Mouse (Mus musculus) heart, adult 11 months (tissue): Measurements from ENCODE around the gene Smc1b.

Source experiments
- DNase-seq: peaks from one replicate; pipeline ENCODE4 v3.0.0; 2022

The Smc1b gene

DNA sequence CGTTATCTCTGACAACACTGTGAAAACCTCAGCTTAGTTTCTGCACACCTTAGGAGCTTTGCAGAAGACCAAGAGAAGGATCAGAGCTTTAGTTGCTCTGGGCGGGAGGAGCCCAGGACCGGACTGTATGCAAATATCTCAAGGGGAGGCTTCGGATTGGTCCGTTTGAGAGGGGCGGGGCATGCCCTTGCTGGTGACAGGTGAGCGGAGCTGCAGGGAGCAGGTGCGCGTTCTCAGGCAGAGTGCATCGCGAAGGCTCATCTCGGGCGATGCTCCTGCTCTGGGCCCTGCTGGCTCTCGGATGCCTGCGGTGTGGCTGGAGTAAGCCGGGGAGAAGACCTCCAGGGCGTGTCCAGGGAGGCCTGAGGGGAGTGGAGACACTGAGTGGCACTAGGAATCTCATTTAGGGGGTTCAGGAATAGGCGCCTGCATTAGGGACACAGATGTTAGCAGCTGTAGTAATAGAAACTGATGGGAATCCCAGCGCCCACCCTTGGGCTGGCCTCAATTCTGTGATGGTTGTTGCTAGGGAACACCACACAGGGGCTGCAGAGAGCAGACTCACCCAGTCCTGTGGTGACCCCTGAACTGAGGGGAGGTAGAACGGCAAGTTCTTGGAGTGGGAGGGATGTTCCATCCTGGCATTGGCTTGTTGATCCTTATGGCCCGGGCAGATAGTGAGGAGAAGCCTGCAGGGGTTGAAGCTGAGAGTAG is 114.7 kb downstream of the Smc1b start, which contains the start of gene Upk3a:
Upk3a (plus strand) TSS at position 191 of the 714 bp plus-strand sequence.
- DNase-seq = no peak

DNA sequence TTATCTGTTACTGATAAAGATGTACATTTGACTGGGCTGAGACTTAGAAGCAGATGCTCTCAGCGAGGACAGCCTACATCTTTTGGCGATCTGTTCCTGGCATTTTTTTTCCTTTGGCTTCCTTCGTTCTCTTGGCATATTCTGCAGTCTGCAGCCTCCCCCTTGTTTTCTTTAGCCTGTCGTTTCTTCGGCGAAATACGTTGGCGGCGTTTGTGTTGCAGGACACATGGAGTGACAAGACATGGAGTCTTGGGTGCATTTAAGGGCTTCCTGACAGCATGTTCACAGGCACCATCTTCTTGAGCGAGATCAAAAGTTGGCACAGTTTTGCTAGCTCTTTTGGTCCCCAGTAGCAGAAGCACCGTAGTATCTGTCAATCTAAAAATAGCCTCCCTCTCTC is 116.0 kb downstream of the Smc1b start:
- no peak for DNase-seq
